Mouse (Mus musculus) liver, embryonic 14.5 days (tissue): ENCODE data around the gene Zfp512b.

Experiments used
- CTCF ChIP-seq: IDR thresholded peaks from 2 replicates; pipeline ENCODE4 v1.5.1; 2016; ENCODE audit warnings: antibody characterized with exemption, low read depth, control low read depth
- EP300 ChIP-seq: IDR thresholded peaks from 2 replicates; pipeline ENCODE4 v1.6.1; 2016; ENCODE audit warnings: antibody characterized with exemption, low read depth

DNA sequence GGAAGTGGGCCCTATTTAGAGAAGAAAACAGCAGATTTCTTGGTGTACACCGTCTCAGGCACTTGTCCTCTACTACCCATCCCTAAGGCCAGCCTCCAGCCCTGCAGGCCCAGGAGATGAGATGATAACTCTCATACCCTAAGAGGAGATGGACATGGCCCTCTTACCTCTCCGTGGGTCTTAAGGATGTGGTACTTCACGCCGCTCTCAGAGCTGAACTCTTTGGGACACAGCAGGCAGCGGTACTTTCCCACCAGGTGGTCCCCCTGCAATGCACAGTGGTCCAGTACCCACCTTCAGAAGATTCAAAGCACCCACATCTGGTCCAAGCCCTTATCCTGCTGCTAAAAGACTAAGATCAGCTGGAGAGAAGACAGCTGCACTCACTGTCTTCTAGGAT lies 7.1 kb downstream of the Zfp512b start:
- TF ChIP-seq CTCF (no peak), EP300 (no peak)
